Mouse (Mus musculus): Measurements from ENCODE around the gene Lipf. TPM values are rescaled to one million over a fixed set of nuclear protein-coding genes. Genes with fewer than 3 reads are reported as not detected.

Gene Lipf
- not detected in 2 replicates for polyA plus RNA-seq (2012; rRNA removed)

GRCm38 (mm10) chr19:33960887-33961286, at the start of gene Lipf:
Gene Lipf (plus strand): TSS chr19:33961187.

GRCm38 (mm10) chr19:34008002-34008401, 47.0 kb downstream of the Lipf start, which contains the start of gene Lipk:
Gene Lipk (plus strand): TSS chr19:34008290.

Other genes starting within 250 kb of the Lipf start
- 0.01 and 0.05 TPM in 2 replicates for gene Lipo2, start 209.8 kb upstream of the Lipf start, polyA plus RNA-seq (2012; rRNA removed)
- 1.8 and 2.0 TPM in 2 replicates for gene Lipo3, start 199.2 kb upstream of the Lipf start, polyA plus RNA-seq (2012; rRNA removed)
- not detected in 2 replicates for gene Lipo1, start 173.7 kb upstream of the Lipf start, polyA plus RNA-seq (2012; rRNA removed)
- not detected in 2 replicates for gene Lipk, start 47.1 kb downstream of the Lipf start, polyA plus RNA-seq (2012; rRNA removed)
- gene Lipn, start 106.2 kb downstream of the Lipf start, polyA plus RNA-seq (2012; rRNA removed), result not detected in 2 replicates
- not detected in 2 replicates for gene Lipm, start 139.7 kb downstream of the Lipf start, polyA plus RNA-seq (2012; rRNA removed)
- gene Ankrd22, start 204.9 kb downstream of the Lipf start, polyA plus RNA-seq (2012; rRNA removed), result 3.5 and 4.0 TPM in 2 replicates
- 8.2 and 8.3 TPM in 2 replicates for gene Stambpl1, start 231.0 kb downstream of the Lipf start, polyA plus RNA-seq (2012; rRNA removed)

Measured in liver, embryonic 18 days (tissue).